Mouse (Mus musculus): ENCODE results near the gene Gtf2f2. TPM values are rescaled to one million over a fixed set of nuclear protein-coding genes. Genes with fewer than 3 reads are reported as not detected.
A peak's percentile ranks its signal among the peaks of the same experiment; 100 is the strongest.

Gtf2f2 gene
- polyA plus RNA-seq, 1 experiment from 2014 or later = 16.1 TPM

GRCm38 (mm10) chr14:75902013-75902412 is 108.7 kb downstream of the Gtf2f2 start:
- Histone ChIP-seq H3K9me3 (ENCODE audit: low read length) (no peaks in the 10 kb centered on the region), H3K36me3 (replicated peaks; ENCODE audit: insufficient read depth, low read length) (peaks cover 18% of the 10 kb centered on the region), H3K27me3 (ENCODE audit: insufficient read depth, low read length) (no peaks in the 10 kb centered on the region), H3K4me2 (ENCODE audit: low read depth, low read length) (no peak overlapping the region), H3K27ac (ENCODE audit: low read depth) (no peak overlapping the region), H3K4me3 (ENCODE audit: low read depth, low read length) (no peak overlapping the region), H3K9ac (replicated peaks) (no peak overlapping the region), H3K4me1 (ENCODE audit: insufficient read depth) (no peaks in the 10 kb centered on the region)
- WGBS (ENCODE audit: insufficient replicate concordance) = 85% methylated on average over 2 of the region's 2 CpGs
- no peak for DNase-seq
- ATAC-seq = no peak
- TF ChIP-seq EP300 (IDR thresholded peaks at IDR 0.05; ENCODE audit: low read depth) (no peak), CTCF (IDR thresholded peaks at IDR 0.05; ENCODE audit: low read depth) (no peak)

GRCm38 (mm10) chr14:75900793-75901499 is 109.7 kb downstream of the Gtf2f2 start:
- WGBS (ENCODE audit: insufficient replicate concordance) = 65% methylated on average over 5 of the region's 5 CpGs
- no peak overlapping the region for H3K4me3 ChIP-seq (ENCODE audit: low read depth, low read length)
- ATAC-seq = no peak
- DNase-seq = no peak
- H3K9ac ChIP-seq (replicated peaks) = no peak overlapping the region
- no peak for TF ChIP-seq EP300 (IDR thresholded peaks at IDR 0.05; ENCODE audit: low read depth)
- no peak for TF ChIP-seq CTCF (IDR thresholded peaks at IDR 0.05; ENCODE audit: low read depth)
- no peak overlapping the region for H3K4me2 ChIP-seq (ENCODE audit: low read depth, low read length)
- no peak overlapping the region for H3K27ac ChIP-seq (ENCODE audit: low read depth)
- no peaks in the 10 kb centered on the region for H3K4me1 ChIP-seq (ENCODE audit: insufficient read depth)
- peaks cover 21% of the 10 kb centered on the region for H3K36me3 ChIP-seq (replicated peaks; ENCODE audit: insufficient read depth, low read length)
- H3K9me3 ChIP-seq (ENCODE audit: low read length) = no peaks in the 10 kb centered on the region
- H3K27me3 ChIP-seq (ENCODE audit: insufficient read depth, low read length) = no peaks in the 10 kb centered on the region

GRCm38 (mm10) chr14:75899566-75899965 is 111.1 kb downstream of the Gtf2f2 start:
- 15% methylated on average over 4 of the region's 4 CpGs for WGBS (ENCODE audit: insufficient replicate concordance)
- DNase-seq = peak; percentile 84
- Histone ChIP-seq H3K27me3 (ENCODE audit: insufficient read depth, low read length) (no peaks in the 10 kb centered on the region), H3K9me3 (ENCODE audit: low read length) (no peaks in the 10 kb centered on the region), H3K4me2 (ENCODE audit: low read depth, low read length) (no peak overlapping the region), H3K36me3 (replicated peaks; ENCODE audit: insufficient read depth, low read length) (peaks cover 19% of the 10 kb centered on the region; the same call in 1 of the 2 replicates), H3K9ac (replicated peaks) (no peak overlapping the region), H3K4me3 (ENCODE audit: low read depth, low read length) (no peak overlapping the region), H3K4me1 (ENCODE audit: insufficient read depth) (no peaks in the 10 kb centered on the region), H3K27ac (ENCODE audit: low read depth) (no peak overlapping the region)
- peak; percentile 67 for ATAC-seq
- peak; percentile 87 for TF ChIP-seq CTCF (IDR thresholded peaks at IDR 0.05; ENCODE audit: low read depth)
- no peak for TF ChIP-seq EP300 (IDR thresholded peaks at IDR 0.05; ENCODE audit: low read depth)

GRCm38 (mm10) chr14:75892118-75892517 is 118.5 kb downstream of the Gtf2f2 start:
- H3K4me3 ChIP-seq (ENCODE audit: low read depth, low read length) = no peak overlapping the region
- peaks cover 16% of the 10 kb centered on the region; the same call in 1 of the 2 replicates for H3K36me3 ChIP-seq (replicated peaks; ENCODE audit: insufficient read depth, low read length)
- H3K4me1 ChIP-seq (ENCODE audit: insufficient read depth) = no peaks in the 10 kb centered on the region
- no peak overlapping the region for H3K9ac ChIP-seq (replicated peaks)
- no peak overlapping the region for H3K4me2 ChIP-seq (ENCODE audit: low read depth, low read length)
- no peak for ATAC-seq
- no peak for DNase-seq
- no peaks in the 10 kb centered on the region for H3K27me3 ChIP-seq (ENCODE audit: insufficient read depth, low read length)
- 86% methylated on average over 9 of the region's 9 CpGs for WGBS (ENCODE audit: insufficient replicate concordance)
- H3K27ac ChIP-seq (ENCODE audit: low read depth) = no peak overlapping the region
- H3K9me3 ChIP-seq (ENCODE audit: low read length) = no peaks in the 10 kb centered on the region
- TF ChIP-seq EP300 (IDR thresholded peaks at IDR 0.05; ENCODE audit: low read depth) (no peak), CTCF (IDR thresholded peaks at IDR 0.05; ENCODE audit: low read depth) (no peak)

GRCm38 (mm10) chr14:75883873-75884272 is 126.8 kb downstream of the Gtf2f2 start:
- Histone ChIP-seq H3K9ac (replicated peaks) (no peak overlapping the region), H3K4me1 (ENCODE audit: insufficient read depth) (no peaks in the 10 kb centered on the region), H3K27me3 (ENCODE audit: insufficient read depth, low read length) (no peaks in the 10 kb centered on the region), H3K27ac (ENCODE audit: low read depth) (no peak overlapping the region), H3K9me3 (ENCODE audit: low read length) (no peaks in the 10 kb centered on the region), H3K4me2 (ENCODE audit: low read depth, low read length) (no peak overlapping the region), H3K4me3 (ENCODE audit: low read depth, low read length) (no peak overlapping the region), H3K36me3 (replicated peaks; ENCODE audit: insufficient read depth, low read length) (no peaks in the 10 kb centered on the region)
- ATAC-seq (no peak), DNase-seq (no peak)
- WGBS (ENCODE audit: insufficient replicate concordance) = 79% methylated on average over 5 of the region's 5 CpGs
- TF ChIP-seq CTCF (IDR thresholded peaks at IDR 0.05; ENCODE audit: low read depth) (no peak), EP300 (IDR thresholded peaks at IDR 0.05; ENCODE audit: low read depth) (no peak)

- Histone ChIP-seq H3K9me3 (ENCODE audit: low read length) (no peaks in the 10 kb centered on the region), H3K9ac (replicated peaks) (no peak overlapping the region), H3K4me2 (ENCODE audit: low read depth, low read length) (no peak overlapping the region), H3K27me3 (ENCODE audit: insufficient read depth, low read length) (no peaks in the 10 kb centered on the region), H3K4me3 (ENCODE audit: low read depth, low read length) (no peak overlapping the region), H3K4me1 (ENCODE audit: insufficient read depth) (no peaks in the 10 kb centered on the region), H3K36me3 (replicated peaks; ENCODE audit: insufficient read depth, low read length) (no peaks in the 10 kb centered on the region), H3K27ac (ENCODE audit: low read depth) (no peak overlapping the region)
- ATAC-seq = no peak
- no peak for DNase-seq
- TF ChIP-seq CTCF (IDR thresholded peaks at IDR 0.05; ENCODE audit: low read depth) = no peak
- no peak for TF ChIP-seq EP300 (IDR thresholded peaks at IDR 0.05; ENCODE audit: low read depth)
- 76% methylated on average over 5 of the region's 5 CpGs for WGBS (ENCODE audit: insufficient replicate concordance)
Measured at GRCm38 (mm10) chr14:75883330-75883729, 127.3 kb downstream of the Gtf2f2 start.

All from liver, postnatal 0 days (tissue).